ENCODE assay signal across 10 mouse cellular contexts in genomic region chr4:115908641-115909040, GRCm38 (mm10). TPM values are rescaled to one million over a fixed set of nuclear protein-coding genes. Genes with fewer than 3 reads are reported as not detected.
A peak's percentile ranks its signal among the peaks of the same experiment; 100 is the strongest.
DNase-seq lines count a peak whose midpoint lies in the region; ATAC-seq lines count a peak whose summit lies in the region.
"Had no signal": no experiment of that assay in that cellular context is flagged by ENCODE, and none has a peak within 500 bp of the region (broad histone marks: within the 10 kb centered on the region; RNA-seq: fewer than 3 reads in every experiment).

No protein-coding gene starts in this region.

- no peak for DNase-seq in hindbrain, embryonic 14.5 days (ENCODE audit: low spot score)
- DNase-seq in hindbrain, embryonic 11.5 days (ENCODE audit: low spot score): no peak
- peak; percentile 26 for DNase-seq in right cerebral cortex, postnatal 4 days
- DNase-seq in right cerebral cortex, postnatal 36 days (ENCODE audit: low spot score in 2 of 2): no peak
- DNase-seq in retina, postnatal 7 days (ENCODE audit: low read depth, low spot score): peak; percentile 51
- no peak for DNase-seq in neural tube, embryonic 10.5 days (ENCODE audit: extremely low spot score, low spot score)
- DNase-seq in cerebellum, adult 18-20 months: no peak
- DNase-seq: gastrocnemius, postnatal 36 days; thymus, postnatal 36 days had no signal

- H3K4me2 ChIP-seq in hindbrain, embryonic 14.5 days (replicated peaks): no peak overlapping the region
- H3K4me2 ChIP-seq in hindbrain, embryonic 11.5 days (replicated peaks; ENCODE audit: low read depth, low read length): no peak overlapping the region
- no peak overlapping the region for H3K4me2 ChIP-seq in heart, embryonic 14.5 days (ENCODE audit: low read length)

- peaks cover 13% of the 10 kb centered on the region; the same call in 1 of the 2 replicates for H3K4me1 ChIP-seq in hindbrain, embryonic 14.5 days (replicated peaks; ENCODE audit: control insufficient read depth, insufficient read depth, low read length)
- H3K4me1 ChIP-seq in hindbrain, embryonic 11.5 days (replicated peaks; ENCODE audit: control insufficient read depth, insufficient read depth, low read length): peaks cover 14% of the 10 kb centered on the region
- 0 out of 4 replicates have a peak, but pooled peaks cover 2 to 6% of the 10 kb centered on the region in 2 experiments for H3K4me1 ChIP-seq in heart, embryonic 14.5 days (ENCODE audit: control insufficient read depth in 2 of 2, insufficient read depth in 2 of 2, low read length in 2 of 2)

- 12% methylated on average over 7 of the region's 7 CpGs for WGBS in hindbrain, embryonic 14.5 days
- 23% methylated on average over 7 of the region's 7 CpGs for WGBS in hindbrain, embryonic 11.5 days
- WGBS in heart, embryonic 14.5 days: 15% methylated on average over 7 of the region's 7 CpGs

- no peaks in the 10 kb centered on the region for H3K9me3 ChIP-seq in hindbrain, embryonic 14.5 days (ENCODE audit: control insufficient read depth, low read length)
- H3K9me3 ChIP-seq in hindbrain, embryonic 11.5 days (ENCODE audit: control insufficient read depth, low read length): no peaks in the 10 kb centered on the region
- no peaks in the 10 kb centered on the region for H3K9me3 ChIP-seq in heart, embryonic 14.5 days (ENCODE audit: control insufficient read depth, low read length)

- H3K27ac ChIP-seq in hindbrain, embryonic 14.5 days: no peak overlapping the region
- H3K27ac ChIP-seq in hindbrain, embryonic 11.5 days (ENCODE audit: low read depth, low read length): no peak overlapping the region
- H3K27ac ChIP-seq in heart, embryonic 14.5 days (replicated peaks in 1 of 2; ENCODE audit: control insufficient read depth in 1 of 2, insufficient read depth in 1 of 2, low read depth in 2 of 2, low read length in 2 of 2): peak overlapping the region in 1 of 2 experiments; percentile 24; a peak in 1 of 4 replicates

- H3K27me3 ChIP-seq in hindbrain, embryonic 14.5 days (ENCODE audit: control insufficient read depth, insufficient read depth, low read length): peaks cover 53% of the 10 kb centered on the region
- peaks cover 19% of the 10 kb centered on the region for H3K27me3 ChIP-seq in hindbrain, embryonic 11.5 days (ENCODE audit: control insufficient read depth, insufficient read depth, low read length)
- peaks cover 60% of the 10 kb centered on the region for H3K27me3 ChIP-seq in heart, embryonic 14.5 days (ENCODE audit: control insufficient read depth, insufficient read depth, low read length)

- H3K9ac ChIP-seq in hindbrain, embryonic 14.5 days: no peak overlapping the region
- H3K9ac ChIP-seq in hindbrain, embryonic 11.5 days (ENCODE audit: low read depth, low read length): no peak overlapping the region
- H3K9ac ChIP-seq in heart, embryonic 14.5 days (ENCODE audit: low read length): no peak overlapping the region

- ATAC-seq in hindbrain, embryonic 14.5 days (ENCODE audit: low FRiP score): peak; percentile 54; the same call in 1 of the 2 replicates
- ATAC-seq in hindbrain, embryonic 11.5 days (ENCODE audit: low FRiP score): no peak
- peak; percentile 69 for ATAC-seq in heart, embryonic 14.5 days (ENCODE audit: insufficient number of reproducible peaks, insufficient read depth, low FRiP score, low read depth)

- H3K4me3 ChIP-seq in hindbrain, embryonic 14.5 days (replicated peaks; ENCODE audit: low read length): no peak overlapping the region
- H3K4me3 ChIP-seq in hindbrain, embryonic 11.5 days (ENCODE audit: low read depth, low read length): no peak overlapping the region
- no peak overlapping the region for H3K4me3 ChIP-seq in heart, embryonic 14.5 days (ENCODE audit: control insufficient read depth in 1 of 2, insufficient read depth in 1 of 2, low read depth in 1 of 2, low read length in 2 of 2)

- no peaks in the 10 kb centered on the region for H3K36me3 ChIP-seq in hindbrain, embryonic 14.5 days (replicated peaks; ENCODE audit: control insufficient read depth, insufficient read depth)
- no peaks in the 10 kb centered on the region for H3K36me3 ChIP-seq in hindbrain, embryonic 11.5 days (ENCODE audit: control insufficient read depth, insufficient read depth, low read length)
- no peaks in the 10 kb centered on the region for H3K36me3 ChIP-seq in heart, embryonic 14.5 days (ENCODE audit: control insufficient read depth, insufficient read depth, low read length)

RNA-seq across cellular contexts. Expression of gene 6430628N08Rik, which starts 18.2 kb away (rescaled TPM):
- 0.13 TPM in 1 of 2 replicates, not detected in the other for polyA plus RNA-seq in hindbrain, embryonic 14.5 days (2014; fragmentation: Nextera tagmentation; extraction: Ambion mirVana)
- not detected in 2 replicates for polyA plus RNA-seq in hindbrain, embryonic 11.5 days (2014; fragmentation: Nextera tagmentation; extraction: Ambion mirVana)
- polyA plus RNA-seq in heart, embryonic 14.5 days (2014; fragmentation: Nextera tagmentation; extraction: Ambion mirVana): not detected in 2 replicates

RNA-seq across cellular contexts. Expression of gene Kncn, which starts 24.4 kb away (rescaled TPM):
- 0.13 TPM in 1 of 2 replicates, not detected in the other for polyA plus RNA-seq in hindbrain, embryonic 14.5 days (2014; fragmentation: Nextera tagmentation; extraction: Ambion mirVana)
- polyA plus RNA-seq in hindbrain, embryonic 11.5 days (2014; fragmentation: Nextera tagmentation; extraction: Ambion mirVana): not detected in 2 replicates
- polyA plus RNA-seq in heart, embryonic 14.5 days (2014; fragmentation: Nextera tagmentation; extraction: Ambion mirVana): not detected in 2 replicates

RNA-seq across cellular contexts. Expression of gene Dmbx1, which starts 31.1 kb away (rescaled TPM):
- 2.7 and 3.3 TPM in 2 replicates for polyA plus RNA-seq in hindbrain, embryonic 14.5 days (2014; fragmentation: Nextera tagmentation; extraction: Ambion mirVana)
- polyA plus RNA-seq in hindbrain, embryonic 11.5 days (2014; fragmentation: Nextera tagmentation; extraction: Ambion mirVana): 2.4 and 2.5 TPM in 2 replicates
- polyA plus RNA-seq in heart, embryonic 14.5 days (2014; fragmentation: Nextera tagmentation; extraction: Ambion mirVana): not detected in 2 replicates

Comparison
In these comparisons a context has a peak if more than half of its experiments do, and no peak if none do; other contexts are left out.
1. DNase-seq: peak in right cerebral cortex, postnatal 4 days (single experiment) and retina, postnatal 7 days (single experiment); none in hindbrain, embryonic 14.5 days (single experiment), hindbrain, embryonic 11.5 days (single experiment), right cerebral cortex, postnatal 36 days (0 of 2), neural tube, embryonic 10.5 days (single experiment) and cerebellum, adult 18-20 months (0 of 2).